In the genomic region with DNA sequence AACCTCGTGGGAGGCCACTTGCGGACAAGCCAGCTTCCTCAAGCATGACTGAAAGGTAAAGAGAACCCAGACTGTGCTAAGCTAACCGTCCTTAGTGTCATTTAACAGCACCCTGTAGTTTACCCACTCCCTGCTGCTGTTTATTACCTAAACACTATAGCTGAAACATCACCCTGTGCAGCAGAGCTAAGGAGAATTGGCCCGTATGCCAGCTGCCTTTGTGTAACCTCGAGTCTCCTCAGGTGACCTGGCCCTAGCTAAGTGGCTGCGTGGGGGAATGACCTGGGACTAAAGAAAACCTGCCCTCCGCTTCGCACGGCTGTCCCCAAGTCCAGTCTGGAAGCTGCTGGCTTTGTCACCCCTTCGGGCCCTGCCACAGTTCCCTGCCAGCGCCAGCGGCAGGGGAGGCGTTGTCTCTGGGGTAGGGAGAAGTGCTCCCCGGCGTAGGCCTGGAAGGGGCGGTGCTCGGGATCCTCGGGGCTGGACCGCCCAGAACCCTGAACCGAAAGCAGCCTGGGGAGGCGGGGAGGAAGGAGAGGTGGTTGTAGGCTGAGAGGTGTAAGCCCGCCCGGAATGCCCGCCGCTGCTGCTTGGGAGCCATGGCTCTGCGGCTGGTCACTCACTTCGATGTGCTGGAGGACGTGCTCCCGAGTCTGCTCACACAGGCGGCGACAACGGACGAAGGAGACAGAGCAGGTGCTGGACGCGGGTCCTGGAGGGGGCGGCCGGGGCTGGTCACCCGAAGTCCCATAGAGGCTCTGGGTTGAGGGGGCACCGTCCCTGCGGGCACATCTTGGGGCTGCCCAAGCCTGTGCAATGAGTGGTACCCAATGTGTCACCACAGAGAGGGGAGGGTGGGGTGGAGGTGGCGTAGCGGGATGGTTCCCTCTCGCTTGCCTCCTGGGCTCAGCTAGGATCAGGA, we compare ENCODE assay signal across 8 mouse cellular contexts. TPM values are rescaled to one million over a fixed set of nuclear protein-coding genes. Genes with fewer than 3 reads are reported as not detected.
A peak's percentile ranks its signal among the peaks of the same experiment; 100 is the strongest.
DNase-seq lines count a peak whose midpoint lies in the region; ATAC-seq lines count a peak whose summit lies in the region.

Gene Gsap, plus strand, starts transcription at position 492 of the 922 bp plus-strand sequence.

- H3K27ac ChIP-seq in hindbrain, embryonic 14.5 days = peak within 1 kb of the TSS; percentile 28; the same call in 1 of the 2 replicates

- ATAC-seq in hindbrain, embryonic 14.5 days (ENCODE audit: low FRiP score) = peak; percentile 83

- peak within 1 kb of the TSS; percentile 38 for H3K4me3 ChIP-seq in hindbrain, embryonic 14.5 days (replicated peaks; ENCODE audit: low read length)
- peak within 1 kb of the TSS; percentile 98 for H3K4me3 ChIP-seq in megakaryocyte, embryonic 14.5 days (replicated peaks)

- peak within 1 kb of the TSS; percentile 53 for H3K9ac ChIP-seq in hindbrain, embryonic 14.5 days

- DNase-seq in R1 (ENCODE audit: low read depth, low spot score) = peak; percentile 49
- DNase-seq in cerebellum, postnatal 10 days = peak; percentile 65 to 69
- peak; percentile 30 to 57 for DNase-seq in frontal cortex, postnatal 36 days (ENCODE audit: low spot score in 2 of 2)
- DNase-seq in hindbrain, embryonic 14.5 days (ENCODE audit: low spot score) = peak; percentile 36
- DNase-seq in left cerebral cortex, adult 8-10 months (ENCODE audit: low spot score in 2 of 2) = peak; percentile 25 to 50
- peak; percentile 66 for DNase-seq in right cerebral cortex, adult 18-20 months
- DNase-seq in urinary bladder, postnatal 14 days (ENCODE audit: low spot score) = peak; percentile 69

- H3K27me3 ChIP-seq in hindbrain, embryonic 14.5 days (ENCODE audit: control insufficient read depth, insufficient read depth, low read length) = no peaks in the 10 kb centered on the region
- H3K27me3 ChIP-seq in megakaryocyte, embryonic 14.5 days (replicated peaks) = no peaks in the 10 kb centered on the region

- 4% methylated on average over 43 of the region's 43 CpGs for WGBS in hindbrain, embryonic 14.5 days

- H3K36me3 ChIP-seq in hindbrain, embryonic 14.5 days (replicated peaks; ENCODE audit: control insufficient read depth, insufficient read depth) = no peaks in the 10 kb centered on the region
- peaks cover 8% of the 10 kb centered on the region for H3K36me3 ChIP-seq in megakaryocyte, embryonic 14.5 days (replicated peaks; ENCODE audit: low read length)

- H3K9me3 ChIP-seq in hindbrain, embryonic 14.5 days (ENCODE audit: control insufficient read depth, low read length) = no peaks in the 10 kb centered on the region
- no peaks in the 10 kb centered on the region for H3K9me3 ChIP-seq in megakaryocyte, embryonic 14.5 days

- H3K4me2 ChIP-seq in hindbrain, embryonic 14.5 days (replicated peaks) = peak within 1 kb of the TSS; percentile 69

- 0 out of 2 replicates have a peak, but pooled peaks cover 11% of the 10 kb centered on the region for H3K4me1 ChIP-seq in hindbrain, embryonic 14.5 days (replicated peaks; ENCODE audit: control insufficient read depth, insufficient read depth, low read length)
- peaks cover 56% of the 10 kb centered on the region for H3K4me1 ChIP-seq in megakaryocyte, embryonic 14.5 days

RNA-seq across cellular contexts. Expression of gene Gsap, which starts in this region (rescaled TPM):
- polyA plus RNA-seq in hindbrain, embryonic 14.5 days (2014; fragmentation: Nextera tagmentation; extraction: Ambion mirVana) = 14.4 and 15.5 TPM in 2 replicates
- 1 to 10 TPM; 5.5 to 9.1 (median 7.4) TPM for total RNA-seq in left cerebral cortex, adult 8-10 months (2022)
- 14.9 and 19.2 TPM in 2 replicates for polyA plus RNA-seq in megakaryocyte, embryonic 14.5 days (2012; ENCODE audit: insufficient read depth, low replicate concordance)

Comparison
In these comparisons a context has a peak if more than half of its experiments do, and no peak if none do; other contexts are left out.
1. Peak in every context shown above with its lines: DNase-seq, ATAC-seq, H3K4me3 ChIP-seq and H3K27ac ChIP-seq.